Mouse (Mus musculus): Measurements from ENCODE around the gene 5730455P16Rik.

DNA sequence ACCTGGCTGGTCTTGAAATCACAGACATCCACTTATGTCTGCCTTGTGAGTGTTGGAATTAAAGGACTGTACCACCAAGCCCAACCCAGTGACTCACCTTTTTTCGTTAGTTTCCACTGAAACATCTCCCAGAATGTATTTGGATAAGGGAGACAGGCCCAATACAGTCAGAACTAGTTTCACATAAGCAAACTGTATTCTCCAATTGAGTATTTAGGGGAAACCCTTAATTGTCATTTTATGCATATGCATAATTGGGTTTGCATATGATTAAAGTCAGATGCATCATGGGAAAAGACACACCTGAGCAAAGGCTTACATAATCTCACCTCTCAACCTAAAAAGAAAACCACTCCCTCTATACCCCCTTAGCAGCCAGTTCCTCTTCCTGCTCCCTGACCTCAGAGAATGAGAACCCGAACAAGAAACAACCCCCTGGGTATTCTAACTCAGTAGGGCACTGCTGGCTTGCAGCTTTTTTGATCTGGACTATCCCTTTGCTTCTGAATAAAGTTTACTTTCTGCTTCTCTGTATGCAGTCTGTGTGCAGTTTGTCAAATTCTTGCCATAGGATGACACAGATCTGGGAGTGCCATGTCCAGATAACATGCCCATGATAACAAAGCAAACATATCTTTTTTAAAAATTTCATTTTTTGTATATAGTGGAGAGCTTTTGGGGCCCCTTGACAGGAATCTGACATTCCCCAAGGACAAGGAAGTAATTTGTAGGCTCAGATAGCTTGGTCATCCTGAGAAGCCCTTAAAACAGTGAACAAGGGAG, 42.6 kb upstream of the 5730455P16Rik start:
- TF ChIP-seq CTCF (IDR thresholded peaks at IDR 0.05; ENCODE audit: borderline replicate concordance, insufficient read depth, low read length), result no peak
- TF ChIP-seq POLR2A (IDR thresholded peaks at IDR 0.05; ENCODE audit: low read depth, low read length), result no peak
